Mouse (Mus musculus): ENCODE data around the gene Shisa8. TPM values are rescaled to one million over a fixed set of nuclear protein-coding genes. Genes with fewer than 3 reads are reported as not detected.

Shisa8 gene
- polyA plus RNA-seq, 1 experiment from 2014 or later = 0.31 TPM

DNA sequence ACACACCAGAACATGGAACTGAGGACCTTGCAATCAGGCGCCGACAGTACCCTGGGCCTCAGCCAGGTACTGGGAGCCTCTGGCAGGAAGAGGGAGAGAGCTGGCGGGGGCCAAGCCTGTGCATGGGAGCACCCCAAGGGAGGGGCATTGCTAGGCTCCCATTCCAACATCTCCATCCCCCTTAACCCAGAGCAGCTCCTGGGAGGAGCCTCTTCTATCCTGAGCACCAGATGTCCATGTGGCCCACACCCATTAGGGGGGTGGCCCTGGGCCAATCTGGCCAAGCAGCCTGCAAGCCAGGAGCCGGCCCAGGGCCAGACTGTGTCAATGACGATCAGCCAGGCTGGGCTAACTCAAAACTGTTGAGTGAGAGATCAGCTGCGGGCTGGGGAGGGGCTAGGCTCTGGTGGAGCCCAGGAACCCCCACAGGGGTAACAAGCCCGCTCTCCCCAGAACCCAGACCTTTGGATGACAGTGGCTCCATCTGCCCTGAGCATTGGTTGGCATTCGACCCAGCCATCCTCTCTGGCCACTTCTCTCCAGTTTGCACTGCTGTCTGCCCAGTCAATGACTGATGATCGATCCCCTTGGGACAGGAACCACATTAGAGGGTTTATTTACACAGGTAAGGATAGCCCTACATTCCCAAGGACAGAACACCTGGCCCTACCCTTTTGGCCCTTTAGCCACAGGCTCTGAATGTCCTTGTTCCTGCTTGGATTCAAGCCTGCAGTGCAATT lies 6.1 kb downstream of the Shisa8 start:
- 53% methylated on average over 9 of the region's 9 CpGs for WGBS
- Histone ChIP-seq H3K36me3 (ENCODE audit: control insufficient read depth, insufficient read depth, low read length) (peaks cover 14% of the 10 kb centered on the region), H3K4me3 (ENCODE audit: low read depth, low read length) (no peak overlapping the region), H3K4me1 (ENCODE audit: control insufficient read depth, insufficient read depth, low read length) (0 out of 2 replicates have a peak, but pooled peaks cover 7% of the 10 kb centered on the region), H3K27ac (replicated peaks; ENCODE audit: low read depth, low read length) (no peak overlapping the region), H3K9ac (ENCODE audit: low read length) (no peak overlapping the region), H3K9me3 (ENCODE audit: control insufficient read depth, low read length) (no peaks in the 10 kb centered on the region), H3K27me3 (ENCODE audit: control insufficient read depth, insufficient read depth, low read length) (peaks cover 63% of the 10 kb centered on the region), H3K4me2 (ENCODE audit: low read depth, severe bottlenecking) (peak overlapping the region; percentile 15; the same call in 1 of the 2 replicates)
- no peak for DNase-seq (ENCODE audit: low spot score)
- ATAC-seq (ENCODE audit: insufficient number of reproducible peaks, low FRiP score, low TSS enrichment, low read depth) = no peak

DNA sequence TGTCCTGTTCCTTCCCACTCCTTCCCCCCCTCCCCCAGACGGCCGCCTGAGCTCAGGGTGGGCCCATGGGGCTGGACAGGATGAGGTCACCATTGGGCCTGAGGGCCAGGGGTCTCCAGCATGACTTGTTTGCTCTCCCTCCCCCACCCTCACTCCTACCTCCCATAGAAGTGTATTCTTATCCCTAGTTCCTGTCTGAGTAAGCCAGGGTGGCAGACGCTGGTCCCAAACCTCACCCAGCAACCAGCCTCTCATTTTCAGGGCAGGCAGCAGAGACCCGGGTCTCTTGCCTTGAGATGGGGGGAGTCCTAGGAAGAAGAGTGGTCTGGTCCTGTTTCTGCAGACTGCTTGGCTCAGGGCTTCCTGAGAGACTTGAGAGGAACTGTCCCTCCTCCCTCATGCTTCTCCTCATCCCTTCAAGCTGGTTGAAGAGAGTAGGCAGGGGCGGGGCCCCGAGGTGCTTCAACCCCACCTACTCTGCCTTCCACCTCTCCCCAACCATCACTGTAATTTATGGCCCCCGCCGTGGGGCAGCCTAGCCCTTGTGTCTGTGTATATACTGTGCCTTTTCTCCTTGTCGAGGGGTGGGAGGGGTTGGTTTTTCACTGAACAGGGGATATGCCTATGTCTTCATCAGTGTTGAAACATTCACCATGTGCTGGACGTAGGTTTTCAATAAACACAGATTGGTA lies 7.8 kb downstream of the Shisa8 start:
- DNase-seq (ENCODE audit: low spot score) = no peak
- H3K36me3 ChIP-seq (ENCODE audit: control insufficient read depth, insufficient read depth, low read length) = peaks cover 18% of the 10 kb centered on the region
- H3K9me3 ChIP-seq (ENCODE audit: control insufficient read depth, low read length) = no peaks in the 10 kb centered on the region
- 60% methylated on average over 9 of the region's 10 CpGs for WGBS
- H3K4me1 ChIP-seq (ENCODE audit: control insufficient read depth, insufficient read depth, low read length) = 0 out of 2 replicates have a peak, but pooled peaks cover 5% of the 10 kb centered on the region
- H3K4me2 ChIP-seq (ENCODE audit: low read depth, severe bottlenecking) = no peak overlapping the region
- no peak for ATAC-seq (ENCODE audit: insufficient number of reproducible peaks, low FRiP score, low TSS enrichment, low read depth)
- H3K27ac ChIP-seq (replicated peaks; ENCODE audit: low read depth, low read length) = no peak overlapping the region
- no peak overlapping the region for H3K4me3 ChIP-seq (ENCODE audit: low read depth, low read length)
- H3K27me3 ChIP-seq (ENCODE audit: control insufficient read depth, insufficient read depth, low read length) = peaks cover 45% of the 10 kb centered on the region
- no peak overlapping the region for H3K9ac ChIP-seq (ENCODE audit: low read length)

DNA sequence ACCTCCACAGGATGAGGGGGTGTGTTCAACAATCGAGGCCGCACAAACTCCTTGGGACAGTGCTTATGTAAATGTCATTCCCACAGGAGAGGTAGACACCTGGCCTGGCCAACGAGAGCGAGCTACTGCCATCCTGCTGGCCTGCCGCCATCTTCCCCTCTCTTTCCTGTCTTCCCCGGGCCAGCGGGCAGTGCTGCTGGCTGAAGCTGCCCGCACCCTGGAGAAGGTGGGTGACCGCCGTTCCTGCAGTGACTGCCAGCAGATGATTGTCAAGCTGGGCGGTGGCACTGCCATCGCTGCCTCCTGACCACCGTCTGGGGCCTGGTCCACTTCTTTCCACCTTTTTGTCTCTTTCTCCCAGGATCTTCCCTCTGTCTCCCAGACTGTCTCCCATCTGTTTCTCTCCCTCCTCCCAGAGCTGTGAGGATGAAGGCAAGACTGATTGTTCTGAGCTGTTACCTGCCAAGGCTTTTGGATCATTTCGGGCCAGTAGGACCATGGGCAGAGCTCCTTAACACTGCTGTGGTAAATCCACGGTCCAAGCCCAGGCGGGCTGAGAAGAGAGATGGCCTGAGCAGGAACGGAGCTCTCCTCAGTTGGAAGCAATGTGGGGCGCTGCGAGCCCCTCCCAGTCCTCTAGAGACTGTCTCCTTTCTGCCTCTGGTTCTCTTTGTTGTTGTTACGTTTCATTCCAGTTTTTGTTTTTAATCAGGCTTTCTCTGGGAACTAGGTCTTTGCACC lies 8.8 kb downstream of the Shisa8 start:
- Histone ChIP-seq H3K4me3 (ENCODE audit: low read depth, low read length) (no peak overlapping the region), H3K9me3 (ENCODE audit: control insufficient read depth, low read length) (no peaks in the 10 kb centered on the region), H3K4me1 (ENCODE audit: control insufficient read depth, insufficient read depth, low read length) (0 out of 2 replicates have a peak, but pooled peaks cover 5% of the 10 kb centered on the region), H3K36me3 (ENCODE audit: control insufficient read depth, insufficient read depth, low read length) (peaks cover 23% of the 10 kb centered on the region), H3K4me2 (ENCODE audit: low read depth, severe bottlenecking) (no peak overlapping the region; the same call in 1 of the 2 replicates), H3K27ac (replicated peaks; ENCODE audit: low read depth, low read length) (no peak overlapping the region), H3K9ac (ENCODE audit: low read length) (no peak overlapping the region; the same call in 1 of the 2 replicates), H3K27me3 (ENCODE audit: control insufficient read depth, insufficient read depth, low read length) (peaks cover 36% of the 10 kb centered on the region)
- ATAC-seq (ENCODE audit: insufficient number of reproducible peaks, low FRiP score, low TSS enrichment, low read depth) (no peak), DNase-seq (ENCODE audit: low spot score) (no peak)
- WGBS = 88% methylated on average over 20 of the region's 20 CpGs

DNA sequence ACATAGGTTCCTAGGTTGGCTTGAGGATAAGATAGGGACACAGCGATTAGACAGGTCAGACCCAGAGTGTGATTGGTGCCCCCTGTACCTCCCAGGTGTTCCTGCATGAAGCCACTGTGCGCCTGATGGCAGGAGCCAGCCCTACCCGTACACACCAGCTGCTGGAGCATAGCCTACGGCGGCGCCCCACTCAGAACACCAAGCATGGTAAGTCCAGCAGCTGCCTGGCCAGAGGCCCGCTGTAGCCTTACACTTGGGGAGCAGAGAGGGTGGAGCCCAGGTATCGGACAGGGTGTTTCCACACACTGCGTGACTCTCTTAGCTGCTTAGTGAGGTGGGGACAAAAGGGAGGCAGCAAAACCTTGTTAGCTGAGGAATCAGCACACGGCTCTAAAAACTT lies 9.5 kb downstream of the Shisa8 start:
- Histone ChIP-seq H3K9ac (ENCODE audit: low read length) (no peak overlapping the region; the same call in 1 of the 2 replicates), H3K4me1 (ENCODE audit: control insufficient read depth, insufficient read depth, low read length) (0 out of 2 replicates have a peak, but pooled peaks cover 5% of the 10 kb centered on the region), H3K9me3 (ENCODE audit: control insufficient read depth, low read length) (no peaks in the 10 kb centered on the region), H3K4me2 (ENCODE audit: low read depth, severe bottlenecking) (no peak overlapping the region), H3K27ac (replicated peaks; ENCODE audit: low read depth, low read length) (no peak overlapping the region), H3K4me3 (ENCODE audit: low read depth, low read length) (no peak overlapping the region), H3K27me3 (ENCODE audit: control insufficient read depth, insufficient read depth, low read length) (peaks cover 29% of the 10 kb centered on the region), H3K36me3 (ENCODE audit: control insufficient read depth, insufficient read depth, low read length) (peaks cover 26% of the 10 kb centered on the region)
- 95% methylated on average over 10 of the region's 10 CpGs for WGBS
- ATAC-seq (ENCODE audit: insufficient number of reproducible peaks, low FRiP score, low TSS enrichment, low read depth) (no peak), DNase-seq (ENCODE audit: low spot score) (no peak)

DNA sequence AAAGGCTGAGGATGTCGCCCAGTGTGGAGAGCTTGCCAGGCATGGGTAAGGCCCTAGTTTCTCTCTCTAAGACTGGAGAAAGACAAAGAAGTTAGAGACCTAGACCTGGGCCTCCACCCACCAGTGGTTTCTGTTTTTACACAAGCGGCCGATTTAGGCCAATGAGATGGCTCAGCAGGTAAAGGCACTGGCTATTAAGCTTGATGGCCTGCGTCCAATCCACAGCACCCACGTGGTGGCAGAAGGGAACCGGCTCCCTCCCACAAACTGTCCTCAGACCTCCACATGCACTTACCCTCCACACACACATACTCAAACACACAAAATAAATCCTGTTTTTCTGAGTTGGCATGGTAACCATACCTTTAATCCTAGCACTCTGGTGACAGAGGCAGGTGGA lies 10.5 kb downstream of the Shisa8 start:
- Histone ChIP-seq H3K36me3 (ENCODE audit: control insufficient read depth, insufficient read depth, low read length) (peaks cover 34% of the 10 kb centered on the region), H3K4me2 (ENCODE audit: low read depth, severe bottlenecking) (no peak overlapping the region), H3K27me3 (ENCODE audit: control insufficient read depth, insufficient read depth, low read length) (peaks cover 19% of the 10 kb centered on the region), H3K27ac (replicated peaks; ENCODE audit: low read depth, low read length) (no peak overlapping the region), H3K4me1 (ENCODE audit: control insufficient read depth, insufficient read depth, low read length) (0 out of 2 replicates have a peak, but pooled peaks cover 3% of the 10 kb centered on the region), H3K9ac (ENCODE audit: low read length) (no peak overlapping the region), H3K4me3 (ENCODE audit: low read depth, low read length) (no peak overlapping the region), H3K9me3 (ENCODE audit: control insufficient read depth, low read length) (no peaks in the 10 kb centered on the region)
- no peak for DNase-seq (ENCODE audit: low spot score)
- ATAC-seq (ENCODE audit: insufficient number of reproducible peaks, low FRiP score, low TSS enrichment, low read depth) = no peak
- 91% methylated on average over 6 of the region's 6 CpGs for WGBS

DNA sequence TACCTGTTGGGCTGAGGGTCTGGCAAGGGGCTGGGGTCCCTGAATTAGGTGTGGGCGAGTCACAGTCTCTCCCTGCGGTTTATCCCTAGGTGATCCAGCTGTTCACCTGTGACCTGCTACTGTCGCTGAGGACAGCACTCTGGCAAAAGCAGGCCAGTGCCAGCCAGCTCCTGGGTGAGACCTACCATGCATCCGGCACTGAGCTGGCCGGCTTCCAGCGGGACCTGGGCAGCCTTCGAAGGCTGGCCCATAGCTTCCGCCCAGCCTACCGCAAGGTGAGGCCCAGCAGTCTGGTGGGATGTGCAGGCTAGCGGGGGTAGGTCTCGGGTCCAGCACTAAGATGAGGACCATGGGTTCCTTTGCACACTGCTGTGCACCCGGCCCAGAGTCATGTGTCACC lies 13.1 kb downstream of the Shisa8 start:
- H3K27ac ChIP-seq (replicated peaks; ENCODE audit: low read depth, low read length) = no peak overlapping the region
- H3K27me3 ChIP-seq (ENCODE audit: control insufficient read depth, insufficient read depth, low read length) = no peaks in the 10 kb centered on the region
- 89% methylated on average over 12 of the region's 12 CpGs for WGBS
- H3K9ac ChIP-seq (ENCODE audit: low read length) = no peak overlapping the region
- H3K4me1 ChIP-seq (ENCODE audit: control insufficient read depth, insufficient read depth, low read length) = no peaks in the 10 kb centered on the region
- peaks cover 46% of the 10 kb centered on the region for H3K36me3 ChIP-seq (ENCODE audit: control insufficient read depth, insufficient read depth, low read length)
- no peak overlapping the region for H3K4me3 ChIP-seq (ENCODE audit: low read depth, low read length)
- no peaks in the 10 kb centered on the region for H3K9me3 ChIP-seq (ENCODE audit: control insufficient read depth, low read length)
- DNase-seq (ENCODE audit: low spot score) = no peak
- ATAC-seq (ENCODE audit: insufficient number of reproducible peaks, low FRiP score, low TSS enrichment, low read depth) = no peak
- no peak overlapping the region for H3K4me2 ChIP-seq (ENCODE audit: low read depth, severe bottlenecking)

DNA sequence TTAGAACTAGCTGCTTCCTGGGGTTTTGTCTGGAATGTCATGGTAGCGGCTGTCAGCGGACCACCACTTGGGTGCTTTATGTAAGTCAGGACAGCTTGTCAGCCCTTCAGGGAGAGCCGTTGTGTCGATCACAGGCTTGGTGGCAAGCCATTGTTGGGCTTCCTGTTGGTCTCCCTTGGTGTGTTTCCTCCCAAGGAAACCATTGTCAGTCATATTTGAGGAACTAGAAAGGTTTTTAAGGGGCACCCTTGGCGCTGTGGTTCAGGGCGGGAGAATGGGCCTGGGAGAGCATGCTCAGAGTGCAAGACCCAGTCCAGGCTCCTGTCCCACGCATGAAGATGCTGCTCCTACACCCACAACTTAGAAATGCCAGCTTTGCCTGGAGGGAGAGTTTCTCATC lies 14.3 kb downstream of the Shisa8 start:
- H3K4me1 ChIP-seq (ENCODE audit: control insufficient read depth, insufficient read depth, low read length) = no peaks in the 10 kb centered on the region
- WGBS = 97% methylated on average over 7 of the region's 7 CpGs
- H3K36me3 ChIP-seq (ENCODE audit: control insufficient read depth, insufficient read depth, low read length) = peaks cover 49% of the 10 kb centered on the region
- no peak overlapping the region for H3K27ac ChIP-seq (replicated peaks; ENCODE audit: low read depth, low read length)
- no peaks in the 10 kb centered on the region for H3K9me3 ChIP-seq (ENCODE audit: control insufficient read depth, low read length)
- H3K9ac ChIP-seq (ENCODE audit: low read length) = no peak overlapping the region
- no peak overlapping the region for H3K4me3 ChIP-seq (ENCODE audit: low read depth, low read length)
- H3K4me2 ChIP-seq (ENCODE audit: low read depth, severe bottlenecking) = no peak overlapping the region
- ATAC-seq (ENCODE audit: insufficient number of reproducible peaks, low FRiP score, low TSS enrichment, low read depth) (no peak), DNase-seq (ENCODE audit: low spot score) (no peak)
- H3K27me3 ChIP-seq (ENCODE audit: control insufficient read depth, insufficient read depth, low read length) = no peaks in the 10 kb centered on the region

DNA sequence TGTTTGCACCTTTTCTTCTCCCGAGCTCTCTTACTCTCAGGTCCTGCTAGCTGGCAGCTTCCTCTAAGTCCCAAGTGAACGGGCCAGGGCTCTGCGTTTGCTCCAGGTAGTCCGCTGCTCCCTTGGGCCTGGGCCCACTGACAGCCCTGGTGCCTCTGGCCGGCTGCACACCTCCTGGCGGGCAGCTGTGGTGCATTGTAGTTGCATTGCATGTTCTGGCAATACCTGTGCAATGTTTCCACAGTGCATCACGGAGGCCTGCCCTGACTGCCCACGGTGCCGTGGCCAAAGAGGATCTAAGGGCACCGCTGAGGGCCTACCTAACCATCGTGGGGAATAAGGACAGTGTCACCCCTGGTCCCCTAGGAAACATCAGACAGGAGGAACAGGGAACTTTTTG lies 14.7 kb downstream of the Shisa8 start:
- Histone ChIP-seq H3K9me3 (ENCODE audit: control insufficient read depth, low read length) (no peaks in the 10 kb centered on the region), H3K27ac (replicated peaks; ENCODE audit: low read depth, low read length) (no peak overlapping the region), H3K36me3 (ENCODE audit: control insufficient read depth, insufficient read depth, low read length) (peaks cover 47% of the 10 kb centered on the region), H3K4me3 (ENCODE audit: low read depth, low read length) (no peak overlapping the region), H3K27me3 (ENCODE audit: control insufficient read depth, insufficient read depth, low read length) (no peaks in the 10 kb centered on the region), H3K9ac (ENCODE audit: low read length) (no peak overlapping the region), H3K4me2 (ENCODE audit: low read depth, severe bottlenecking) (no peak overlapping the region), H3K4me1 (ENCODE audit: control insufficient read depth, insufficient read depth, low read length) (no peaks in the 10 kb centered on the region)
- 90% methylated on average over 11 of the region's 11 CpGs for WGBS
- ATAC-seq (ENCODE audit: insufficient number of reproducible peaks, low FRiP score, low TSS enrichment, low read depth) (no peak), DNase-seq (ENCODE audit: low spot score) (no peak)
